Mouse (Mus musculus) layer of hippocampus, adult 9-10 months (tissue): ENCODE results near the gene 1700030K09Rik.

ENCODE experiments used
- DNase-seq: peaks from one replicate; pipeline ENCODE4 v3.0.0; 2022; ENCODE audit warnings: low spot score

Gene 1700030K09Rik

GRCm38 (mm10) chr8:72504637-72505314 lies 61.1 kb downstream of the 1700030K09Rik start:
- DNase-seq = no peak

DNA sequence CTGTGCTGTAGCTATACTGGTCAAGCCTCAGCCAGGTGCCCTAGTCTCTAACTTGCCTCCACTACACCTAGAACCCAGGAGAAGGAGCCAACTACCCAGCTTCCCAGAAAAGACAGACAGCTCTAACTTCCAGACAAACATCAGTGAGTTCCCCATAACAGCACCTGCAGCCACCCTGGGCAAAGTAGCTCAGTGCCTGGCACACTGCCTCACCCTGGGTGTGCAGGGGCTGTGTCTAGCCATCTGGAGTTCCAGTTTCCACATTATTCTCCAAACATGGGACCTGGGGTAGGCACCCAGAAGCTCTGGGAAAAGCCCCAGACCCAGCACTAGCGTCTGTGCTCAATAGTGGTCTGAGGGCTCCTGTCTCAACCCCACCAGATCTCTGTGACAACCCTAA lies 63.8 kb downstream of the 1700030K09Rik start:
- no peak for DNase-seq
